Mouse (Mus musculus) heart, embryonic 10.5 days (tissue): ENCODE measurements around the gene Ascl5. TPM values are rescaled to one million over a fixed set of nuclear protein-coding genes. Genes with fewer than 3 reads are reported as not detected.

Experiments used
- polyA plus RNA-seq: library from polyadenylated mRNA; unstranded; fragments of >200 nt; fragmentation: Nextera tagmentation; extraction: Ambion mirVana; gene quantifications from 2 replicates; pipeline ENCODE4 v1.2.1, GENCODE M21; 2016

The Ascl5 gene
- polyA plus RNA-seq, 1 experiment from 2014 or later, result not detected

Other genes starting within 250 kb of the Ascl5 start
- 3.3 and 6.8 TPM in 2 replicates for gene Lad1, start 232.2 kb upstream of the Ascl5 start, polyA plus RNA-seq
- gene Tnnt2, start 214.4 kb upstream of the Ascl5 start, polyA plus RNA-seq, result 2,168 and 3,634 TPM in 2 replicates
- gene Pkp1, start 131.6 kb upstream of the Ascl5 start, polyA plus RNA-seq, result 0.04 TPM in 1 of 2 replicates, not detected in the other
- gene Igfn1, start 44.5 kb upstream of the Ascl5 start, polyA plus RNA-seq, result not detected in 2 replicates
- gene Tmem9, start 42.7 kb upstream of the Ascl5 start, polyA plus RNA-seq, result 155 and 166 TPM in 2 replicates
- gene Cacna1s, start 1.9 kb downstream of the Ascl5 start, polyA plus RNA-seq, result 1.3 and 1.6 TPM in 2 replicates
- gene Kif21b, start 80.6 kb downstream of the Ascl5 start, polyA plus RNA-seq, result 4.6 and 5.4 TPM in 2 replicates
- gene Mroh3, start 162.0 kb downstream of the Ascl5 start, polyA plus RNA-seq, result 0.11 TPM in 1 of 2 replicates, not detected in the other
- gene Inava, start 183.5 kb downstream of the Ascl5 start, polyA plus RNA-seq, result 2.5 and 7.9 TPM in 2 replicates
- not detected in 2 replicates for gene Gpr25, start 210.1 kb downstream of the Ascl5 start, polyA plus RNA-seq